Mouse (Mus musculus): Measurements from ENCODE around the gene Nudt15.
"Not testable (repeated sequence)": the region's sequence is repeated elsewhere in the genome, so short reads cannot be mapped to it uniquely, and the experiment has no call there.

Gene Nudt15

GRCm38 (mm10) chr14:73548051-73548450 lies at the start of gene Nudt15:
Gene Nudt15, minus strand, starts transcription at chr14:73548242.
- no peak for DNase-seq (ENCODE audit: low spot score in 2 of 2)

GRCm38 (mm10) chr14:73592166-73592565 lies 44.1 kb upstream of the Nudt15 start:
- DNase-seq (ENCODE audit: low spot score in 2 of 2): no peak

- DNase-seq (ENCODE audit: low spot score in 2 of 2): no peak
Measured at GRCm38 (mm10) chr14:73588080-73588479, 40.0 kb upstream of the Nudt15 start.

- no peak for DNase-seq (ENCODE audit: low spot score in 2 of 2)
Measured at GRCm38 (mm10) chr14:73576336-73576735, 28.3 kb upstream of the Nudt15 start.

- DNase-seq (ENCODE audit: low spot score in 2 of 2): no peak
Measured at GRCm38 (mm10) chr14:73574053-73574452, 26.0 kb upstream of the Nudt15 start.

- DNase-seq (ENCODE audit: low spot score in 2 of 2): no peak
Measured at GRCm38 (mm10) chr14:73571143-73571542, 23.1 kb upstream of the Nudt15 start.

- not testable (repeated sequence) for DNase-seq (ENCODE audit: low spot score in 2 of 2)
Measured at GRCm38 (mm10) chr14:73569831-73570230, 21.8 kb upstream of the Nudt15 start.

GRCm38 (mm10) chr14:73553122-73553696 lies 5.2 kb upstream of the Nudt15 start:
- no peak for DNase-seq (ENCODE audit: low spot score in 2 of 2)

GRCm38 (mm10) chr14:73552341-73553121 lies 4.5 kb upstream of the Nudt15 start:
- DNase-seq (ENCODE audit: low spot score in 2 of 2): peak; percentile 91 to 95

GRCm38 (mm10) chr14:73551164-73551563 lies 3.1 kb upstream of the Nudt15 start:
- DNase-seq (ENCODE audit: low spot score in 2 of 2): no peak

- no peak for DNase-seq (ENCODE audit: low spot score in 2 of 2)
Measured at GRCm38 (mm10) chr14:73550732-73551131, 2.7 kb upstream of the Nudt15 start.

- no peak for DNase-seq (ENCODE audit: low spot score in 2 of 2)
Measured at GRCm38 (mm10) chr14:73550291-73550690, 2.2 kb upstream of the Nudt15 start.

GRCm38 (mm10) chr14:73547034-73547433 lies 1.0 kb downstream of the Nudt15 start:
- DNase-seq (ENCODE audit: low spot score in 2 of 2): no peak

- no peak for DNase-seq (ENCODE audit: low spot score in 2 of 2)
Measured at GRCm38 (mm10) chr14:73543781-73544180, 4.3 kb downstream of the Nudt15 start.

GRCm38 (mm10) chr14:73535641-73536040 lies 12.4 kb downstream of the Nudt15 start:
- no peak for DNase-seq (ENCODE audit: low spot score in 2 of 2)

- no peak for DNase-seq (ENCODE audit: low spot score in 2 of 2)
Measured at GRCm38 (mm10) chr14:73533755-73534465, 14.1 kb downstream of the Nudt15 start.

GRCm38 (mm10) chr14:73528661-73529060 lies 19.4 kb downstream of the Nudt15 start:
- DNase-seq (ENCODE audit: low spot score in 2 of 2): not testable (repeated sequence)

GRCm38 (mm10) chr14:73524766-73525448 lies 23.1 kb downstream of the Nudt15 start, which contains the start of gene Sucla2:
Gene Sucla2, plus strand, starts transcription at chr14:73525319.
- DNase-seq (ENCODE audit: low spot score in 2 of 2): peak; percentile 94

GRCm38 (mm10) chr14:73524136-73524535 lies 23.9 kb downstream of the Nudt15 start:
- DNase-seq (ENCODE audit: low spot score in 2 of 2): no peak

GRCm38 (mm10) chr14:73509765-73510423 lies 38.1 kb downstream of the Nudt15 start, which contains the start of gene Med4:
Gene Med4, plus strand, starts transcription at chr14:73510025.
- DNase-seq (ENCODE audit: low spot score in 2 of 2): peak; percentile 93 to 94

Data from urinary bladder, postnatal 36 days (tissue).